ENCODE assay signal across 29 mouse cellular contexts in genomic region chr1:92982931-92983605, GRCm38 (mm10). TPM values are rescaled to one million over a fixed set of nuclear protein-coding genes. Genes with fewer than 3 reads are reported as not detected.
"Had no signal": no experiment of that assay in that cellular context is flagged by ENCODE, and none has a peak within 500 bp of the region (broad histone marks: within the 10 kb centered on the region; RNA-seq: fewer than 3 reads in every experiment).

No protein-coding gene starts in this region.

- DNase-seq: kidney, postnatal 14 days; kidney, postnatal 4 days; left cerebral cortex, postnatal 4 days; liver, postnatal 0 days; lung, embryonic 14.5 days; right cerebral cortex, adult 18-20 months; right cerebral cortex, postnatal 14 days; right cerebral cortex, postnatal 4 days; thymus, adult 18-20 months; thymus, postnatal 36 days had no signal

RNA-seq across cellular contexts. Expression of gene Aqp12, which starts 23.1 kb away (rescaled TPM):
- total RNA-seq: layer of hippocampus, adult 18-20 months; layer of hippocampus, postnatal 14 days; left cerebral cortex, adult 8-10 months; left cerebral cortex, postnatal 14 days; left cerebral cortex, postnatal 4 days; megakaryocyte, adult 5-6 weeks had no signal
- polyA plus RNA-seq: kidney, embryonic 16.5 days; limb, embryonic 12.5 days; limb, embryonic 15.5 days; liver, embryonic 11.5 days; liver, embryonic 14.5 days; liver, postnatal 0 days; lung, embryonic 14.5 days; lung, postnatal 0 days; macrophage; midbrain, embryonic 12.5 days; midbrain, embryonic 15.5 days; neural tube, embryonic 12.5 days; neural tube, embryonic 15.5 days; stomach, embryonic 14.5 days; stomach, postnatal 0 days; urinary bladder, adult 2 months had no signal
